Mouse (Mus musculus) hindbrain, embryonic 11.5 days (tissue): ENCODE results near the gene Cers6. TPM values are rescaled to one million over a fixed set of nuclear protein-coding genes. Genes with fewer than 3 reads are reported as not detected.

Source experiments
- ATAC-seq: fragments of 200-750 bp; cut with Nextera tagmentation; 2 replicates; pipeline ENCODE4 v1.8.0; 2017; ENCODE audit warnings: mild to moderate bottlenecking, moderate TSS enrichment, moderate library complexity; ENCODE audit not compliant: low FRiP score
- DNase-seq: peaks from one replicate; pipeline ENCODE4 v3.0.0-alpha.2; 2015; ENCODE audit warnings: low spot score
- H3K27ac ChIP-seq: fragments of 300-500 bp; sonication (generic); 2 replicates; pipeline ENCODE4 v1.5.1; 2014; ENCODE audit warnings: mild to moderate bottlenecking, low read depth, low read length
- H3K27me3 ChIP-seq: fragments of 300-500 bp; sonication (generic); 2 replicates; pipeline ENCODE4 v1.6.1; 2014; ENCODE audit warnings: mild to moderate bottlenecking, low read length, moderate library complexity, mixed read lengths; ENCODE audit not compliant: control insufficient read depth, insufficient read depth
- H3K36me3 ChIP-seq: fragments of 300-500 bp; sonication (generic); 2 replicates; pipeline ENCODE4 v1.6.1; 2014; ENCODE audit warnings: mild to moderate bottlenecking, low read length, moderate library complexity, mixed read lengths; ENCODE audit not compliant: control insufficient read depth, insufficient read depth
- H3K4me1 ChIP-seq: fragments of 300-500 bp; sonication (generic); replicated peaks from 2 replicates; pipeline ENCODE4 v1.6.1; 2014; ENCODE audit warnings: low read length, mixed read lengths; ENCODE audit not compliant: control insufficient read depth, insufficient read depth
- H3K4me2 ChIP-seq: fragments of 300-500 bp; sonication (generic); replicated peaks from 2 replicates; pipeline ENCODE4 v1.6.1; 2014; ENCODE audit warnings: mild to moderate bottlenecking, low read depth, low read length
- H3K4me3 ChIP-seq: fragments of 300-500 bp; sonication (generic); 2 replicates; pipeline ENCODE4 v1.5.1; 2014; ENCODE audit warnings: low read depth, low read length
- H3K9ac ChIP-seq: fragments of 300-500 bp; sonication (generic); 2 replicates; pipeline ENCODE4 v1.6.1; 2014; ENCODE audit warnings: low read depth, low read length
- H3K9me3 ChIP-seq: fragments of 300-500 bp; sonication (generic); 2 replicates; pipeline ENCODE4 v1.6.1; 2016; ENCODE audit warnings: low read length; ENCODE audit not compliant: control insufficient read depth
- WGBS: fragments of 180-500 bp; shearing (Covaris S2); extraction: QIAGEN DNeasy Blood & Tissue Kit; methylation state at CpG from one replicate; pipeline ENCODE4 v1.1.7; 2014; 5-methylcytosine and 5-hydroxymethylcytosine counted together
- polyA plus RNA-seq: library from polyadenylated mRNA; unstranded; fragments of >200 nt; fragmentation: Nextera tagmentation; extraction: Ambion mirVana; gene quantifications from 2 replicates; pipeline ENCODE4 v1.2.1, GENCODE M21; 2014

Cers6 gene
- polyA plus RNA-seq: 62.3 and 77.0 TPM in 2 replicates

DNA sequence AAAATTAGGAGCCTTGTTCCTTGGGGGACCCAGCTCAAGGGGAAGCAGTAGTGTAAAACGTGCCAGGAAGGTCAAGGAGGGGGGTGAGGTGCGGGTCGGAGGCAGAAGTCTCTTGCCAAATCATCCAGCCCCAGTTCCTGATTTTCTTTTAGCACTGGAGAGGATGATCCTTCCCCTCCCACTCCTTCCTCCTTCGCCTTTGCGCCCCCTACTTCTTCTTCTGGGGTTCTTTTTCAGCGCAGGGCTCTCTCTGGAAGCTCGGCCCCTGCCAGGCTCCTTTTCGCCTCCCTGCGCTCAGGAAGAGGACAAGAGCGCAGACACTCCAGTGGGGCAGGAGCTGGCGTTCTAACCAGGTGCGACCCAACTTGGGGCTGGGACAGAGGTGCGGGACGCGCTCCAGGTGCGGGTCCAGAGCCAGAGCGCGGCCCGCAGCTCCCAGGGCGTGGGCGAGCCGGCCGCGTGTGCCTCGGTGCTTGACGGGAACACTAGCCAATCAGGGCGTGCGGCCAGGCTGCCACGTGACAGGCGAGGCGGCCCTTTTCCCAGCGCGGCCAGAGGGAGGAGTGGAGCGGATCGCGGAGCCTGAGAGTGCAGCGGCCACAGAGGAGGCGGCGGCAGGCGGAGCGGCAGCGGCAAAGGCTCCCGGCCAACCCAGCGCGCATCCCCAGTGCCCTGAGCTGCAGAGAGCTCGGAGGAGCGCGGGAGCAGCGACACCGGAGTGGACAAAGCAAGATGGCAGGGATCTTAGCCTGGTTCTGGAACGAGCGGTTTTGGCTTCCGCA is at the start of gene Cers6:
TSS of gene Cers6 (plus strand) at position 538 of the 782 bp plus-strand sequence.
- H3K27me3 ChIP-seq: no peaks in the 10 kb centered on the region
- no peaks in the 10 kb centered on the region for H3K9me3 ChIP-seq
- peak within 1 kb of the TSS; percentile 75 for H3K4me3 ChIP-seq
- ATAC-seq (peak; percentile 98), DNase-seq (peak; percentile 94)
- no peaks in the 10 kb centered on the region for H3K36me3 ChIP-seq
- H3K9ac ChIP-seq: peak within 1 kb of the TSS; percentile 89
- H3K27ac ChIP-seq: peak within 1 kb of the TSS; percentile 80
- WGBS: under 1% methylated on average over 53 of the region's 53 CpGs
- peak within 1 kb of the TSS; percentile 84 for H3K4me2 ChIP-seq
- H3K4me1 ChIP-seq: peaks cover 3% of the 10 kb centered on the region

DNA sequence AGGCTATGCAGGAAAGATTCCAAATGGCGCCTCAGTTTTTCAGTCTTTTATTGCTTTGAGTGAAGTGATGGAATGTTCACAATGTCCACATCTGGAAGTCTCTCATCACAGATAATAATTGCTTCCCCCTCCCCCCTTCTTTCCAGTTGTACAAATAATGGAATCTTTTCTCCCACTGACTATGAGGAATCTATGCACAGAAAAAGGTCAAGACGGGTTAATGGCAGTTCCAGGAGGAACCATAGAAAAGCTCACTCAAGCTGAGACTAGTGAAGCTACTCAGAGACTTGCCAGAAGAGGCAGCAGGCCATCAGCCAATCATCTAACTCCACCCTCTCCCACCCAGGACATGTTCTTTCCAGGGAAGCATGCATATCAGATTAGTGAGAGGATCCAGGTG is 46.8 kb upstream of the Cers6 start:
- no peaks in the 10 kb centered on the region for H3K36me3 ChIP-seq
- no peaks in the 10 kb centered on the region for H3K9me3 ChIP-seq
- H3K4me3 ChIP-seq: no peak overlapping the region
- ATAC-seq (no peak), DNase-seq (no peak)
- H3K4me2 ChIP-seq: no peak overlapping the region
- no peak overlapping the region for H3K27ac ChIP-seq
- H3K9ac ChIP-seq: no peak overlapping the region
- 38% methylated on average over 2 of the region's 2 CpGs for WGBS
- H3K27me3 ChIP-seq: no peaks in the 10 kb centered on the region
- H3K4me1 ChIP-seq: no peaks in the 10 kb centered on the region

DNA sequence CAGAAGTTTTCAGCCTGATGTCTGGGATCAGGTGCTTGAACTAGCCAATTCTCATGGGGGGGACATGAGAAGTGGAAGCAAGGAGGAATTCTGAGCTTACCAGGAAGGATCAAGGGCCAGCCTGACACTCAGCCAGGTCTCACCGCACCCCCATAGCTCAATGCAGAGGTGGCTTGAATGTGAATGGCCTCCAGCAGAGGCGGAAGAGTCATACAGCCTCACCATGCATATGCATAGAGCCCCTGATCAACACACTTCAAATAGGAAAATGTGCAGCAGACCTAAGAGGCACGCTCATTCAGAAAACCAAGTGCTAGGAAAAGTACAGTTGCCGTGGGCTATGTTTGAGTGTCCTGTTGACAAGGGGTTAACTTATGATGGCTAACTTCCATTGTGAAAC is 42.2 kb upstream of the Cers6 start:
- H3K4me1 ChIP-seq: no peaks in the 10 kb centered on the region
- WGBS: 69% methylated on average over 4 of the region's 4 CpGs
- ATAC-seq: no peak

DNA sequence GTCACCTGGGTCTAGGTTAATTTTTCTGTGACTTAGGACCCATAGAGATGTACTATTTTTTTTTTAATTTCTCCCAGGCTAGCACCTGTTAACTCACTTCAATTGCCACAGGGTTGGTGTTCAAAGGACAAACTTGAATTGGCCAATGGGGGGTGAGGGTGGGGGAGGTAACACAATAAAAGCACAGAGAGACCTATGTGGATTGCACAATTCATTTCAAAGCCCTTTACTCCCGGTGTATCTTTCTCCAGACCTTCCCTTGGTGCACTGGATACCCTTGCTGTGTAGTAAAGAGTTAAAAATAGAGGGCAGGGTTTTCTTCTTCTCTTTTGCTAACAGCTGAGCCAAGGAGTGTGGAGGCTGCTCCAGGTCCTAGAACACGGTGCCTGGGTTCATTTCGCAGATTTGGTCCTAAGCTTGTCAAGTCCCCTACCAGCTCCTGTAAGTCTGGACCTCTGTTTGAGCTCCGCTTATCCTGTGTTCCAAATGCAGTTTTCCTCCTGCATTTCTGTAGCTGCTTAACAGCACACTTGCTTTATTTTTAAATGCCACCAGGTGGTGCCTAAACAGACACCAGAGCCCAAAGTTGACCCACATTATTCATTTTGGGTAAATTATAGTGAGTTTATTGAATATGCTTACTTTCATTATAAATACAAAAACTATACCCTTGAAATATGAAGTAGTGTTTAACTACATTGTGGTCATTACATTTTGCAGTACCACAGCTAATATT is 38.9 kb upstream of the Cers6 start:
- H3K4me2 ChIP-seq: no peak overlapping the region
- no peak for ATAC-seq

More for the DNA sequence above, 42.2 kb upstream of the Cers6 start:
- DNase-seq: no peak
- Histone ChIP-seq H3K4me3 (no peak overlapping the region), H3K4me2 (no peak overlapping the region), H3K9ac (no peak overlapping the region), H3K27me3 (no peaks in the 10 kb centered on the region), H3K9me3 (no peaks in the 10 kb centered on the region), H3K27ac (no peak overlapping the region), H3K36me3 (no peaks in the 10 kb centered on the region)

DNA sequence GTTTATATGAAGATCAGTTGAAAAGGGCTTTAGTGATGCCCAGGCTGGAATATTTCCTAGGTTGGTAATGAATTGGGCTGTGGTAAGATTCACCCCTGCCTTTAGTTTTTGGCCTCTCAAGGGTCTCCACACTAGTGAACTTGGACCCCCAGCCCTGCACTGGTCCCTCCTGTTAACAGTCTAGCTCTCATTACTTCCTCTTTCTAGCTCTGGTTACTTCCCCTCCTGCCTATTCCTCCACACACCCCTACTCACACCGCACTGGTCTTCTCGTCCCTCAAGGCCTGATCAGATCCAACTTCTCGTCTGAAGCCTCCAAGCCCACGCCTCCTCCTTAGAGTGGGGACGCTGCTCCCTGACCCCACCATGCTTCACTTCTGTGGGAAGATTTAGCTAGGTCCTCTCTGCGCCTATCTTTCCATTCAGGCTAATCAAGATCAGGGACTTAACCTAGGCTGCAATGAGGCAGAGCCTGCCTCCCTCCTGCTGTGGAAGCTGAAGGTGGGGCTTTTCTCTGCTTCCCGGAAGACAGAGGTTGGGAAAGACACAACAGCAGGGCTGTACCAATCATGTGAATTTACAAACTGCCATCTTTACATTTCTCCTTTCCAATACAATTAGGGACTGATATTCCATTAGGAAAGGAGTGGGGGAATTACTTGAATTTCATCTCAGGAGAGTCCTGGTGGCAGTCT is 35.8 kb upstream of the Cers6 start:
- Histone ChIP-seq H3K4me3 (no peak overlapping the region), H3K4me1 (no peaks in the 10 kb centered on the region), H3K4me2 (no peak overlapping the region), H3K9ac (no peak overlapping the region), H3K27ac (no peak overlapping the region), H3K9me3 (no peaks in the 10 kb centered on the region), H3K36me3 (no peaks in the 10 kb centered on the region), H3K27me3 (no peaks in the 10 kb centered on the region)
- DNase-seq: no peak
- WGBS: 77% methylated on average over 7 of the region's 7 CpGs
- no peak for ATAC-seq

More for the DNA sequence above, 38.9 kb upstream of the Cers6 start:
- no peak overlapping the region for H3K9ac ChIP-seq
- no peak overlapping the region for H3K27ac ChIP-seq
- DNase-seq: no peak
- no peaks in the 10 kb centered on the region for H3K9me3 ChIP-seq
- WGBS: 75% methylated on average over 4 of the region's 4 CpGs
- H3K36me3 ChIP-seq: no peaks in the 10 kb centered on the region
- H3K27me3 ChIP-seq: no peaks in the 10 kb centered on the region
- no peaks in the 10 kb centered on the region for H3K4me1 ChIP-seq
- no peak overlapping the region for H3K4me3 ChIP-seq

DNA sequence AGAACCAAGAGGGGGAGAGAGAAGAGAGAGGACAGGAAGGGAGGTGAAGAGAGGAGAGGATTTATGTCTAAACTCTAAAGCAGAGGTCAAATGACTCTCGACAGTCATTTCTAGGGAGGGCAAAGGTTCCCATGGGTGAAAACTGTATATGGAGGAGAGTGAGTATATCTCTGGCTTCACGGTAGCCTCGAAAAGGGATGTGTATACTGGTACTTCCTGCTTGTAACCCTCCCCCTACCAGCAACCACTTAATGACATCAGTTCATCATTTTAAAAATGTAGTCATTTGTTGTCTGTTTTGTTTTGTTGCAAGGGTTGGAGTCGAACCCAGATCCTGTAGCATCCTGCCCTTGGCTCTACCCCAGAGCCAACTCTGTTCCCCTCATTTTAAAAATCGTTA is 17.9 kb upstream of the Cers6 start:
- no peak overlapping the region for H3K9ac ChIP-seq
- no peaks in the 10 kb centered on the region for H3K9me3 ChIP-seq
- 86% methylated on average over 5 of the region's 5 CpGs for WGBS
- ATAC-seq: no peak
- H3K4me2 ChIP-seq: no peak overlapping the region
- no peak overlapping the region for H3K4me3 ChIP-seq
- no peaks in the 10 kb centered on the region for H3K27me3 ChIP-seq
- H3K27ac ChIP-seq: no peak overlapping the region
- no peaks in the 10 kb centered on the region for H3K36me3 ChIP-seq
- no peak for DNase-seq
- H3K4me1 ChIP-seq: no peaks in the 10 kb centered on the region

DNA sequence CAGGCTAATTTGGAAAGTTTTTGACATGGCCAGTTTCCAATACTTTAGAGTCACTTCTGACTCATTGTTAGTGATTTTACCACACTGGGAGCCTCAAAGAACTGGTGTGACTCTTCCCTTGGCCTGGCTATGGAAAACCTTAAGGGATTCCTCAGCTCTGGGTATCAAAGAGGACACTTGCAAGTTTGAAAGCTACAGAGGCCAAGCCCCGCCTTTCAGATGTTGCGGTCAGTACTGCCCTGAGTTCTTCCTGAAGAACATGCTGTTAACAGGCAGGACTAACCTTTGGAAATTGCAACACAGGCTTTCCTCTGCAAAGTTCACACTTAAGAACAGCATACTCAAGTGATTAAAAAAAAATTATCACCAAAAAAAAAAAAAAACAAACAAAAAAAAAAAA is 16.7 kb upstream of the Cers6 start:
- 98% methylated on average over 2 of the region's 2 CpGs for WGBS
- DNase-seq (no peak), ATAC-seq (no peak)
- Histone ChIP-seq H3K36me3 (no peaks in the 10 kb centered on the region), H3K4me1 (no peaks in the 10 kb centered on the region), H3K27me3 (no peaks in the 10 kb centered on the region), H3K9me3 (no peaks in the 10 kb centered on the region), H3K9ac (no peak overlapping the region), H3K4me2 (no peak overlapping the region), H3K27ac (no peak overlapping the region), H3K4me3 (no peak overlapping the region)

DNA sequence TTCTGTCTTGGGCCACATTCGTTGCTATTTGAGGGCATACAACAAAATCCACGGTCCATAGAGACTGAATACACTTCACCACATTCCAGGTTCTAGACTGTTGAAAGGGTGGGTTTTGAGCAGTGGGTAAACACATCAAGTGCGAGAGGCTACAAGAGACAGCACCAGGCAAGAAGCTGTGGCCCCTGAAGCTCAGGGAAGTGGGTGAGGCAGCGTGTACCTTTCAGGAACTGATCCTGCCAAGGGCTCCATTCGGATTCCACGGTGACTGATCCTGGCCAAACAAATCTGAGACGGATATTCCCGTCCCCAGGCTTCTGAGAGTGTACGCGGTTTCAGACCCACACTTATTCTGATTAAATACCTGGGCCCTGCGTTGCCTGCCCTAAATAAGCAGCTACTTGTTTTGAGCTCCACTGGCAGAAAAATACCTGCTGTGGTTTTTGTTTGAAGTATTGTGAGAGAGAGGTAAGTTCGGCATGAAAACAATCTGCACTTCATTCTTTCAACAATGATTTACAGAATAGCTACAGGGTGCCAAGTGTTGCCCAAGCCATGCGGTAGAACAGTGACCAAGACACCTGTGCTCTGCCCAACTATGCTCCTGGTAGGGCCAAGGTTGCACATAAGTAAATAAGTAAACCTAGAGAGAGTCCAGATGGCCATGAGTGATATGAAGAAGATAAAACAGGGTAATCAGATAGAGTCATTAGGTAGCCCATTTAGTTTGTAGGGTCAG is 16.1 kb upstream of the Cers6 start:
- H3K27ac ChIP-seq: no peak overlapping the region
- H3K4me1 ChIP-seq: no peaks in the 10 kb centered on the region
- no peak for DNase-seq
- no peak for ATAC-seq
- no peaks in the 10 kb centered on the region for H3K9me3 ChIP-seq
- 85% methylated on average over 13 of the region's 13 CpGs for WGBS
- H3K27me3 ChIP-seq: no peaks in the 10 kb centered on the region
- no peak overlapping the region for H3K4me3 ChIP-seq
- no peak overlapping the region for H3K9ac ChIP-seq
- H3K36me3 ChIP-seq: no peaks in the 10 kb centered on the region
- H3K4me2 ChIP-seq: no peak overlapping the region
